ENCODE assay signal across 1 mouse cellular context in genomic region chr11:88211824-88212582, GRCm38 (mm10).
TF ChIP-seq lines count a peak whose summit lies in the region.

No protein-coding gene starts in this region.

TF ChIP-seq in MEL, 35 proteins besides CTCF, POLR2A, EP300 and RAD21 (continued from another document):
- TF ChIP-seq NRF1 (IDR thresholded peaks at IDR 0.05; ENCODE audit: insufficient read depth, low read depth, low read length, poor library complexity, severe bottlenecking): no peak
- TF ChIP-seq POLR2AphosphoS2 (IDR thresholded peaks at IDR 0.05; ENCODE audit: low read length): peak; percentile 74; the same call in 1 of the 2 replicates
